Mouse (Mus musculus) lung, embryonic 16.5 days (tissue): Measurements from ENCODE around the gene Thsd4. TPM values are rescaled to one million over a fixed set of nuclear protein-coding genes. Genes with fewer than 3 reads are reported as not detected.
A peak's percentile ranks its signal among the peaks of the same experiment; 100 is the strongest.

Source experiments
- ATAC-seq: fragments of 200-750 bp; cut with Nextera tagmentation; 2 replicates; pipeline ENCODE4 v1.8.0; 2017; ENCODE audit warnings: low read depth, mild to moderate bottlenecking, moderate library complexity
- H3K27ac ChIP-seq: fragments of 300-500 bp; sonication (generic); 2 replicates; pipeline ENCODE4 v1.5.1; 2014; ENCODE audit warnings: mild to moderate bottlenecking, control low read depth, low read length
- H3K27me3 ChIP-seq: fragments of 300-500 bp; sonication (generic); 2 replicates; pipeline ENCODE4 v1.6.1; 2014; ENCODE audit warnings: low read depth, low read length, mixed read lengths; ENCODE audit not compliant: control insufficient read depth, insufficient read depth
- H3K36me3 ChIP-seq: fragments of 300-500 bp; sonication (generic); 2 replicates; pipeline ENCODE4 v1.6.1; 2014; ENCODE audit warnings: low read length; ENCODE audit not compliant: control insufficient read depth, insufficient read depth
- H3K4me1 ChIP-seq: fragments of 300-500 bp; sonication (generic); replicated peaks from 2 replicates; pipeline ENCODE4 v1.6.1; 2014; ENCODE audit warnings: low read length, mixed read lengths; ENCODE audit not compliant: control insufficient read depth, insufficient read depth
- H3K4me2 ChIP-seq: fragments of 300-500 bp; sonication (generic); 2 replicates; pipeline ENCODE4 v1.6.1; 2014; ENCODE audit warnings: low read depth, low read length, control low read depth
- H3K4me3 ChIP-seq: fragments of 300-500 bp; sonication (generic); 2 replicates; pipeline ENCODE4 v1.5.1; 2014; ENCODE audit warnings: mild to moderate bottlenecking, low read length, control low read depth
- H3K9ac ChIP-seq: fragments of 300-500 bp; sonication (generic); 2 replicates; pipeline ENCODE4 v1.6.1; 2014; ENCODE audit warnings: low read length, control low read depth
- H3K9me3 ChIP-seq: fragments of 300-500 bp; sonication (generic); 2 replicates; pipeline ENCODE4 v1.6.1; 2016; ENCODE audit warnings: low read length; ENCODE audit not compliant: control insufficient read depth
- WGBS: fragments of 180-500 bp; shearing (Covaris S2); extraction: QIAGEN DNeasy Blood & Tissue Kit; methylation state at CpG from one replicate; pipeline ENCODE4 v1.1.7; 2014; 5-methylcytosine and 5-hydroxymethylcytosine counted together
- polyA plus RNA-seq: library from polyadenylated mRNA; unstranded; fragments of >200 nt; fragmentation: Nextera tagmentation; extraction: Ambion mirVana; gene quantifications from 2 replicates; pipeline ENCODE4 v1.2.1, GENCODE M21; 2015

Gene Thsd4
- polyA plus RNA-seq, 1 experiment from 2014 or later: 6.4 TPM

GRCm38 (mm10) chr9:60405777-60406176, 116.1 kb downstream of the Thsd4 start:
- H3K9ac ChIP-seq: no peak overlapping the region
- H3K36me3 ChIP-seq: no peaks in the 10 kb centered on the region
- H3K27me3 ChIP-seq: no peaks in the 10 kb centered on the region
- no peak overlapping the region for H3K27ac ChIP-seq
- ATAC-seq: no peak
- no peaks in the 10 kb centered on the region for H3K9me3 ChIP-seq
- peaks cover 11% of the 10 kb centered on the region; the same call in 1 of the 2 replicates for H3K4me1 ChIP-seq
- WGBS: 16% methylated on average over 7 of the region's 7 CpGs
- no peak overlapping the region for H3K4me3 ChIP-seq
- no peak overlapping the region for H3K4me2 ChIP-seq

- peaks cover 11% of the 10 kb centered on the region; the same call in 1 of the 2 replicates for H3K4me1 ChIP-seq
- H3K4me3 ChIP-seq: no peak overlapping the region
- H3K9me3 ChIP-seq: no peaks in the 10 kb centered on the region
- H3K27me3 ChIP-seq: no peaks in the 10 kb centered on the region
- H3K9ac ChIP-seq: no peak overlapping the region
- WGBS: 88% methylated on average over 6 of the region's 6 CpGs
- H3K36me3 ChIP-seq: no peaks in the 10 kb centered on the region
- ATAC-seq: no peak
- no peak overlapping the region for H3K27ac ChIP-seq
- H3K4me2 ChIP-seq: no peak overlapping the region
Measured at GRCm38 (mm10) chr9:60402681-60403080, 119.2 kb downstream of the Thsd4 start.

GRCm38 (mm10) chr9:60400001-60400400, 121.8 kb downstream of the Thsd4 start:
- Histone ChIP-seq H3K4me2 (no peak overlapping the region), H3K4me3 (no peak overlapping the region), H3K27ac (no peak overlapping the region), H3K9me3 (no peaks in the 10 kb centered on the region), H3K9ac (no peak overlapping the region), H3K4me1 (peaks cover under 1% of the 10 kb centered on the region; the same call in 1 of the 2 replicates), H3K36me3 (no peaks in the 10 kb centered on the region), H3K27me3 (no peaks in the 10 kb centered on the region)
- no peak for ATAC-seq
- 93% methylated on average over 8 of the region's 8 CpGs for whole genome bisulfite sequencing

- H3K4me1 ChIP-seq: no peaks in the 10 kb centered on the region
- no peaks in the 10 kb centered on the region for H3K36me3 ChIP-seq
- no peak overlapping the region for H3K9ac ChIP-seq
- no peak overlapping the region for H3K4me2 ChIP-seq
- 18% methylated on average over 2 of the region's 2 CpGs for WGBS
- no peaks in the 10 kb centered on the region for H3K27me3 ChIP-seq
- no peaks in the 10 kb centered on the region for H3K9me3 ChIP-seq
- H3K27ac ChIP-seq: no peak overlapping the region
- ATAC-seq: peak; percentile 34; the same call in 1 of the 2 replicates
- no peak overlapping the region for H3K4me3 ChIP-seq
Measured at GRCm38 (mm10) chr9:60398073-60398472, 123.8 kb downstream of the Thsd4 start.

GRCm38 (mm10) chr9:60396096-60396495, 125.8 kb downstream of the Thsd4 start:
- no peak overlapping the region for H3K4me2 ChIP-seq
- H3K36me3 ChIP-seq: no peaks in the 10 kb centered on the region
- ATAC-seq: no peak
- H3K27me3 ChIP-seq: no peaks in the 10 kb centered on the region
- no peaks in the 10 kb centered on the region for H3K4me1 ChIP-seq
- 36% methylated on average over 3 of the region's 3 CpGs for WGBS
- no peaks in the 10 kb centered on the region for H3K9me3 ChIP-seq
- H3K4me3 ChIP-seq: no peak overlapping the region
- no peak overlapping the region for H3K27ac ChIP-seq
- no peak overlapping the region for H3K9ac ChIP-seq

- H3K4me3 ChIP-seq: no peak overlapping the region
- H3K9me3 ChIP-seq: no peaks in the 10 kb centered on the region
- no peak overlapping the region for H3K4me2 ChIP-seq
- no peaks in the 10 kb centered on the region for H3K36me3 ChIP-seq
- 70% methylated on average over 4 of the region's 4 CpGs for WGBS
- H3K27ac ChIP-seq: no peak overlapping the region
- H3K27me3 ChIP-seq: no peaks in the 10 kb centered on the region
- no peak for ATAC-seq
- no peak overlapping the region for H3K9ac ChIP-seq
- H3K4me1 ChIP-seq: no peaks in the 10 kb centered on the region
Measured at GRCm38 (mm10) chr9:60392916-60393315, 128.9 kb downstream of the Thsd4 start.

- WGBS: 62% methylated on average over 6 of the region's 6 CpGs
- H3K27me3 ChIP-seq: no peaks in the 10 kb centered on the region
- no peak overlapping the region for H3K4me2 ChIP-seq
- H3K36me3 ChIP-seq: no peaks in the 10 kb centered on the region
- no peaks in the 10 kb centered on the region for H3K4me1 ChIP-seq
- ATAC-seq: no peak
- H3K9ac ChIP-seq: no peak overlapping the region
- H3K27ac ChIP-seq: no peak overlapping the region
- H3K4me3 ChIP-seq: no peak overlapping the region
- no peaks in the 10 kb centered on the region for H3K9me3 ChIP-seq
Measured at GRCm38 (mm10) chr9:60384751-60385150, 137.1 kb downstream of the Thsd4 start.

GRCm38 (mm10) chr9:60382941-60383340, 138.9 kb downstream of the Thsd4 start:
- Histone ChIP-seq H3K36me3 (no peaks in the 10 kb centered on the region), H3K9ac (no peak overlapping the region), H3K27me3 (no peaks in the 10 kb centered on the region), H3K4me2 (no peak overlapping the region), H3K4me3 (no peak overlapping the region), H3K9me3 (no peaks in the 10 kb centered on the region), H3K27ac (no peak overlapping the region), H3K4me1 (0 out of 2 replicates have a peak, but pooled peaks cover 5% of the 10 kb centered on the region)
- ATAC-seq: no peak
- 69% methylated on average over 4 of the region's 4 CpGs for WGBS

- Histone ChIP-seq H3K4me2 (no peak overlapping the region), H3K36me3 (no peaks in the 10 kb centered on the region), H3K27ac (no peak overlapping the region), H3K4me3 (no peak overlapping the region), H3K9ac (no peak overlapping the region), H3K4me1 (0 out of 2 replicates have a peak, but pooled peaks cover 5% of the 10 kb centered on the region), H3K9me3 (no peaks in the 10 kb centered on the region), H3K27me3 (no peaks in the 10 kb centered on the region)
- ATAC-seq: no peak
- WGBS: 67% methylated on average over 4 of the region's 4 CpGs
Measured at GRCm38 (mm10) chr9:60382526-60382925, 139.3 kb downstream of the Thsd4 start.

GRCm38 (mm10) chr9:60381010-60381409, 140.8 kb downstream of the Thsd4 start:
- 76% methylated on average over 2 of the region's 2 CpGs for WGBS
- ATAC-seq: no peak
- no peak overlapping the region for H3K4me2 ChIP-seq
- no peak overlapping the region for H3K9ac ChIP-seq
- H3K4me1 ChIP-seq: peaks cover 5% of the 10 kb centered on the region; the same call in 1 of the 2 replicates
- no peak overlapping the region for H3K4me3 ChIP-seq
- no peaks in the 10 kb centered on the region for H3K9me3 ChIP-seq
- H3K36me3 ChIP-seq: no peaks in the 10 kb centered on the region
- no peak overlapping the region for H3K27ac ChIP-seq
- H3K27me3 ChIP-seq: no peaks in the 10 kb centered on the region
